Mouse (Mus musculus): Measurements from ENCODE around the gene Larp4b.
A peak's percentile ranks its signal among the peaks of the same experiment; 100 is the strongest.

Gene Larp4b

DNA sequence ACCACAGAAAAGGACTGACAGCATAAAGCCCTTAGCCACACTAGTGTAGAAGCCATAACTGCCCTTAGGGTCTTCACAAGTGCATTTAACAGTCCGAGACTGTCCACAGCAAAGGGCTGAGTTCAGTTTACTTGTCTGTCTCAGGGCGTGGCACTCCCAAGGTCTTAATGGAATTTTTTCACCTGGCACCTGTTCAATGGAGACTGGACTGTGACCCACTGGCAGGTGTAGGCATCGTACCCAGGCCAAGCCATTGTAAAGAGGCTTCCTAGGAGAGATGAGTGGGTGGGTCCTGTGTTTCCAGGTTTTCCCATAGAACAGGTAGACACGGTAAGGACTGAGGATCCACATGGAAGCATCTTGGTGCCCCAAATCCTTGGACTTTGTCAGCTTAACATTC lies 84.6 kb downstream of the Larp4b start:
- DNase-seq (ENCODE audit: low spot score in 2 of 2) = no peak

DNA sequence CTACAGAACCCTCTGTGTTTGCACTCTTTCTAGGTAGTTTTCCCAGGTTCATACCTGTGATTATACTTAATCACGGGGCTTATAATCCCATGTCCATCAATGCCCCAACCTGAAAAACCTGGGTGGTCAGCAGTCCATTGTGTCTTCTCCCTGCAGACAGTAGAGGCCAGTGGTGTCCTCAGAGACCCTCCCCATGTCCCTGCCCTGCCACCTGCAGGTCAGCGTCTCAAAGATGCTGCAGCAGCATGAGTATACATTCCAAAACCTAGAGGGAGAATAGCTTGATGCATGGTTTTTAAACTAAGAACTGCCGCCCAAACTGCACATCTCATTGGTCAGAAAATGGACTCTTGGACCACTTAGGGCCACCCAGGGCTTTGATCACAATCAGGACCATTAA lies 85.0 kb downstream of the Larp4b start:
- no peak for DNase-seq (ENCODE audit: low spot score in 2 of 2)

GRCm38 (mm10) chr13:9180221-9180620 lies 86.5 kb downstream of the Larp4b start:
- DNase-seq (ENCODE audit: low spot score in 2 of 2) = no peak

DNA sequence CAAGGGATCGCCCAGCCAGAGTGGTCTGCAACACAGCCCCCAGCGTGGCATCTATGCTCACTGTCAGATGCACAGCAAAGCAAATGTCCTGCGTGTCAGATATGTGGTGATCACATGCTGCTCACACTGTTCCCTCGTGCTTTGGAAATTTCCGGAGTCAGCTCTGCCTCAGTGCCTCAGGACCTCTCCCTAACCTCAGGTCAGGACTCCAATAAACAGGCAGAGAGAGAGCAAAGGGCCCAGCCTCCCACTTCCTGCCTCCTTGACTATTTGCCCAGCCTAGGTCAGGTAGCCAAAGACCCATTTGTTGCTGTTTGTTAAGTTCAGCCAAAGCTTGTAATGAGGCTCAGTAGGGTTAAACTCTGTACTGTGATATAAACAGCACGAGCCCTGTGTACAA lies 87.4 kb downstream of the Larp4b start:
- no peak for DNase-seq (ENCODE audit: low spot score in 2 of 2)

GRCm38 (mm10) chr13:9181666-9182264 lies 88.1 kb downstream of the Larp4b start:
- peak; percentile 72 to 77 for DNase-seq (ENCODE audit: low spot score in 2 of 2)

DNA sequence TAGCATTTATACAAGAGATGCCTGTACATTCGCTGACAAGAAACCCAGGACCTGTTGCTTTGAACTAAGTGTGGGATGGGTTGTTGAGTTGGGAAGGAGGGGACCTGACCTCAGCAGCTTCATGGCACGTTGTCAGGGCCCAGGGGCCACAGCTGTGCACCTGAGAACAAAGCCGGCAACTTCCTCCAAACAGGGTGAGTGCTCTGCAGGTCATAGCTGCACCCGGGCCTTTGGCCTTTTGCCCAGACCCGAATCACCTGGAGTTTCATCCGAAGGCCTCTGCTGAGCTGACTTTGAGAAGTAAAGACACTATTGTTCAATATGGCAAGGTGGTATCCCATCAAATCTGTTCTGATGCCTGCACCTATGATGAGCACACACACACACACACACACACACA lies 90.6 kb downstream of the Larp4b start:
- no peak for DNase-seq (ENCODE audit: low spot score in 2 of 2)

DNA sequence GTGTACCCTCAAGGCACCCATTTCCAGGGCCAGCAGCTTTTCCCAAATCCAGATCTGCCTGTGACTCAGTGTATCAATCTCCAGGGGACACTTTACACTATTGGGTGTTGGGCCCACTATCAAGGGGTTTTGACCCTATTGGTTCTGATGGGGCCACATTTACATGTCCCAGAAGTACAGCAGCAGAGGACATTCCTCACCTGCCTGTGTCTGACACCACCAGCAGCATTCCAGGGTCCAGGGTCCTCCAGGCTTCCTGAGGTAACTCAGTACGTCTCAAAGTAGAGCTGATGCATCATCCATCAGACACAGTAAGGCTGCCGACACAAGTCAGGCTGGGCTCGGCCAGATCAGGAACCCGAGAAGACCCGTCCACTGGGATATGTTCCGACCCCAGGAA lies 91.0 kb downstream of the Larp4b start:
- no peak for DNase-seq (ENCODE audit: low spot score in 2 of 2)

- no peak for DNase-seq (ENCODE audit: low spot score in 2 of 2)
Observed at GRCm38 (mm10) chr13:9187156-9187555, 93.5 kb downstream of the Larp4b start.

DNA sequence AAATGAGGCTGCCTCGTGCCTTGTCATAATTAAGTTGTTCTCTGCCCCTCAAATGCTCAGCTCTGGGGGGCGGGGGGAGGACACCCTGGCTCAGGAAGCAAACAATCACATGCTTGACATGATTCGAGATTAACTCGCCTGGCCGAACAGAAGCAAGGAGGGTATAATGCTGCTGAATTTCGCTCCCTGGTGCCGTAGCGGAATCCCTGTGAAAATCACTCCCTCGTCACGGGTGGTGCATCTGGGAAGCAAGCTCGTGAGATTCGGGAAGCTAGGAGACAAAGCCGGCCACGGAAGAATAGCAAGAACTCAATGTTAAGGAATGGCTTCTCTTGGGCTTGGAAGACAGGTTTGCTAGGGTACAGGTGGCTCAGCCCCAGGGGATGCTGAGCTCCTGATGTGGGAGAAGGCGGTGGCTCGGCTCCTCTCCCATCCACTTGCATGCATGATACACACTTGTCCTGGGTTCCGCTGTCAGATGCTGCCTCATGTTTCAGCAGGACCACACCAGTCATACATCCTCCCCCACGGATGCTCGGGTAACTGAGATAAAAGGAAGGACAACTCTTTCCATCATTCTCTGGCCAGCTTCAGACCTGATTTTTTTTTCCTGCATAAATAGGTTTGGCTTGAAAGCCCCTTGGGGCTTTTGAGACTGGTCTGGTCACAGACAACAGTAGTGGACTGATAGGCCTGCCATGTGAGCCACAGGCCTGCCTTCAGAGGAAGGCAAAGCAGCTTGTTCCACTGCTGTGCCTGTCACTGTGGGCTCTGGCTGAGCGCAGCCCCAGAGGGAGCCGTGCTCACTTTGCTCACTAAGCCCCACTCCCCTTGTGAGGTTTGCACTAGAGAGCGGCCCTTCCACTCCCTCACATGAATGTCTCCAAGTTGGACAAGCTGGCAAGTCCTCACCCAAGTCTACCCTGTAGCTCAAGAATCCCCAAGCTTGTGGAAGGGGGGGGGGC lies 94.2 kb downstream of the Larp4b start:
- no peak for DNase-seq (ENCODE audit: low spot score in 2 of 2)

- DNase-seq (ENCODE audit: low spot score in 2 of 2) = no peak
Observed at GRCm38 (mm10) chr13:9189481-9189880, 95.8 kb downstream of the Larp4b start.

- DNase-seq (ENCODE audit: low spot score in 2 of 2) = peak; percentile 54 to 64
Observed at GRCm38 (mm10) chr13:9191172-9192140, 97.8 kb downstream of the Larp4b start.

- DNase-seq (ENCODE audit: low spot score in 2 of 2) = no peak
Observed at GRCm38 (mm10) chr13:9192797-9193330, 99.2 kb downstream of the Larp4b start.

- no peak for DNase-seq (ENCODE audit: low spot score in 2 of 2)
Observed at GRCm38 (mm10) chr13:9194656-9195055, 101.0 kb downstream of the Larp4b start.

DNA sequence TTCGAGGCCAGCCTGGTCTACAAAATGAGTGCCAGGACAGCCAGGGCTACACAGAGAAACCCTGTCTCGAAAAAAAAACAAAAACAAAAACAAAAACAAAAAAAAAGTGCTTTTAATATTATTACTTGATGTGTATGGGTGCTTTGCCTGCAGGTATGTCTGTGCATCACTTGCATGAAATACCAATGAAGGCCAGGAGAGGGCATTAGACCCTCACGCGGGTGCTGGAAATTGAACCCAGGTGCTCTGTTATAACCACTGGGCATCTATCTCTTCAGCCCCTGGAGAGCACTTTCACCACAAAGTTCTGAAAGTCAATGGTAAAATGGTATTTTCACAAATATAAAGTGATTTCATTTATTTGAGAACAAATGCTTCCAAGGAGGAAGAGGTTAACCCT lies 101.9 kb downstream of the Larp4b start:
- no peak for DNase-seq (ENCODE audit: low spot score in 2 of 2)

DNA sequence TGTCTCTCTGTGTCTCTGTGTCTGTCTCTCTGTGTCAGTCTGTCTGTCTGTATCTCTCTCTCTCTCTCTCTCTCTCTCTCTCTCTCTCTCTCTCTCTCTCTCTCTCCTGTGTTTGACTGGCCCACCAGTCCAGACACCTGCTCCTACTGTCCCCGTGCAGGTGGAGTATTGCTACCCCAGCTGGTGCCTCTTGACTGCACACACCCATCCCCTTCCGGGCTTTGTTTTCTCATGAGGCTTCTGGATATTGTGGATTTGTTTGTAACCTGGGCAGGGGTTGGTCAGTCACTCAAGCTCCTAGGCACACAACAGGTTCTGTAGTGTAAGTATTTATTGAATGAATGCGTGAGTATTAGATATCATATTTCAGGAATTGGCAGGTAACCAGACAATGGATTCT lies 104.4 kb downstream of the Larp4b start:
- DNase-seq (ENCODE audit: low spot score in 2 of 2) = no peak

DNA sequence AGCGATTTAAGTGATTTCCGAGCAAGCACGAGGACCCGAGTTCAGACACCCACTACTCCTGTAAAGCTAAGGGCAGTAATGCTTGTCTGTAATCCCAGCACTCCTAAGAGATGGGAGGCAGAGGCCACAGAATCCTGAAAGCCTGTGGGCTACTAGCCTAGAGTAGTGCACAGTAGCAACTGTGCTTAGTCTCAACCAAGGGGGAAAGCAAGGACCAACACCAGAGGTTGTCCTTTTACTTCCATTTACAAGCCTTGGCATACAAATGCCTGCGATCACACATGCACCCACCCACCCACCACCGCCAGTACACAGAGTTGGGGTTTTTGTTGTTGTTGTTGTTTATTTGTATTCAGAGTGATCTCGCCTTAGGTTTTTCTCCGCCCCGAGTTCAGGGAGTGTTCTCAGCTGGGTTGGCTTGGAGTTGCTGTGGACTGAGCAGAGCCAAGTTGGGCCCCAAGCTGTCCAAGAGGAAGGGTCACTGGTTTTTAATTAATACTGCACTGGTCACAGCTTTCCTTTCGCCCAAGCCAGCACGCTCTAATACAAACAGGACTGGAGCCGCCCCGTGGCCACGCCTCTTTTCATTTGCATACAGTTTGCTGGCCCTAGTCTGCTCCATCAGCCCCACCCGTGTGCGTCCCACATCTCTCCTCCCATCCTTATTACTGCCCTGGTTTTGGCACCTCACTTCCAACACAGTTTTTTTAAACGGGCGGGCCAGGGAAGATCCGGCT lies 105.2 kb downstream of the Larp4b start:
- no peak for DNase-seq (ENCODE audit: low spot score in 2 of 2)

- DNase-seq (ENCODE audit: low spot score in 2 of 2) = no peak
Observed at GRCm38 (mm10) chr13:9199465-9199844, 105.8 kb downstream of the Larp4b start.

- no peak for DNase-seq (ENCODE audit: low spot score in 2 of 2)
Observed at GRCm38 (mm10) chr13:9222761-9223405, 129.2 kb downstream of the Larp4b start.

All from frontal cortex, postnatal 25 days (tissue).